Mouse (Mus musculus): ENCODE data around the gene Ptprcap. TPM values are rescaled to one million over a fixed set of nuclear protein-coding genes. Genes with fewer than 3 reads are reported as not detected.

Ptprcap gene
- total and polyA plus RNA-seq, 3 experiments = 67.9 to 75.7 TPM; not detected in 1

- H3K79me2 ChIP-seq (ENCODE audit: control insufficient read depth, insufficient read depth, low read length, poor library complexity) = peaks cover 4% of the 10 kb centered on the region
- H3K4me1 ChIP-seq (ENCODE audit: control insufficient read depth in 1 of 2, insufficient read depth in 2 of 2, low read length in 2 of 2) = peaks cover 21 to 36% of the 10 kb centered on the region in 2 experiments
- H3K9ac ChIP-seq (ENCODE audit: control insufficient read depth, low read depth, low read length, poor library complexity, severe bottlenecking) = no peak overlapping the region
- DNase-seq (ENCODE audit: low read depth, low spot score) = no peak
- TF ChIP-seq TCF12 (IDR thresholded peaks at IDR 0.05; ENCODE audit: low read depth, low read length) (no peak), EP300 (IDR thresholded peaks at IDR 0.05; ENCODE audit: low read depth in 1 of 2, low read length in 2 of 2) (no peak), MAZ (IDR thresholded peaks at IDR 0.05; ENCODE audit: low read depth, low read length) (no peak), USF2 (IDR thresholded peaks at IDR 0.05; ENCODE audit: borderline replicate concordance in 1 of 2, insufficient read depth in 1 of 2, low read depth in 1 of 2, low read length in 2 of 2) (no peak), NELFE (IDR thresholded peaks at IDR 0.05; ENCODE audit: low read depth, low read length) (no peak), RCOR1 (IDR thresholded peaks at IDR 0.05; ENCODE audit: low read depth, low read length) (no peak), CTCF (IDR thresholded peaks at IDR 0.05 in 2 of 3, conservative IDR thresholded peaks at IDR 0.05 in 1 of 3; ENCODE audit: control insufficient read depth in 1 of 3, insufficient read depth in 1 of 3, low read depth in 2 of 3, low read length in 3 of 3, poor library complexity in 1 of 3, severe bottlenecking in 1 of 3) (no peak), BHLHE40 (IDR thresholded peaks at IDR 0.05; ENCODE audit: borderline replicate concordance, low read depth, low read length) (no peak), USF1 (IDR thresholded peaks at IDR 0.05; ENCODE audit: low read depth, low read length) (no peak), POLR2AphosphoS5 (IDR thresholded peaks at IDR 0.05; ENCODE audit: borderline replicate concordance, low read depth, low read length) (no peak), ELF1 (IDR thresholded peaks at IDR 0.05; ENCODE audit: low read depth, low read length) (no peak), MAX (IDR thresholded peaks at IDR 0.05; ENCODE audit: low read length) (no peak), TBP (IDR thresholded peaks at IDR 0.05; ENCODE audit: low read depth, low read length) (no peak), ZMIZ1 (IDR thresholded peaks at IDR 0.05; ENCODE audit: low read depth, low read length) (no peak), GABPA (IDR thresholded peaks at IDR 0.05; ENCODE audit: low read depth, low read length) (no peak), ZC3H11A (IDR thresholded peaks at IDR 0.05; ENCODE audit: low read depth, low read length) (no peak), MEF2A (IDR thresholded peaks at IDR 0.05; ENCODE audit: extremely low read depth, insufficient replicate concordance, low read depth, low read length, poor library complexity, severe bottlenecking) (no peak)
- no peak overlapping the region for H3K27ac ChIP-seq (ENCODE audit: control insufficient read depth, low read depth, low read length)
- no peak overlapping the region for H3K4me3 ChIP-seq (ENCODE audit: control insufficient read depth in 1 of 2, insufficient read depth in 1 of 2, low read depth in 2 of 2, low read length in 2 of 2)
- no peaks in the 10 kb centered on the region for H3K27me3 ChIP-seq (ENCODE audit: control insufficient read depth in 1 of 2, insufficient read depth in 2 of 2, low read length in 2 of 2)
- H3K9me3 ChIP-seq (replicated peaks; ENCODE audit: insufficient read depth, low read length) = no peaks in the 10 kb centered on the region
- H3K36me3 ChIP-seq (ENCODE audit: control insufficient read depth in 1 of 2, insufficient read depth in 2 of 2, low read length in 2 of 2) = peaks cover 2 to 31% of the 10 kb centered on the region in 2 experiments; a peak in 3 of 4 replicates
Measured at GRCm38 (mm10) chr19:4117006-4117405, 36.4 kb upstream of the Ptprcap start.

- Histone ChIP-seq H3K79me2 (ENCODE audit: control insufficient read depth, insufficient read depth, low read length, poor library complexity) (peaks cover 4% of the 10 kb centered on the region), H3K4me1 (ENCODE audit: control insufficient read depth in 1 of 2, insufficient read depth in 2 of 2, low read length in 2 of 2) (peaks cover 21 to 28% of the 10 kb centered on the region in 2 experiments), H3K27me3 (ENCODE audit: control insufficient read depth in 1 of 2, insufficient read depth in 2 of 2, low read length in 2 of 2) (no peaks in the 10 kb centered on the region), H3K4me3 (ENCODE audit: control insufficient read depth in 1 of 2, insufficient read depth in 1 of 2, low read depth in 2 of 2, low read length in 2 of 2) (no peak overlapping the region), H3K27ac (ENCODE audit: control insufficient read depth, low read depth, low read length) (no peak overlapping the region), H3K36me3 (ENCODE audit: control insufficient read depth in 1 of 2, insufficient read depth in 2 of 2, low read length in 2 of 2) (peaks cover 2 to 31% of the 10 kb centered on the region in 2 experiments; a peak in 3 of 4 replicates), H3K9ac (ENCODE audit: control insufficient read depth, low read depth, low read length, poor library complexity, severe bottlenecking) (no peak overlapping the region), H3K9me3 (replicated peaks; ENCODE audit: insufficient read depth, low read length) (no peaks in the 10 kb centered on the region)
- TF ChIP-seq MYB (IDR thresholded peaks at IDR 0.05; ENCODE audit: low read depth, low read length) (no peak), USF2 (IDR thresholded peaks at IDR 0.05; ENCODE audit: borderline replicate concordance in 1 of 2, insufficient read depth in 1 of 2, low read depth in 1 of 2, low read length in 2 of 2) (no peak), ZNF384 (IDR thresholded peaks at IDR 0.05; ENCODE audit: low read depth, low read length) (0 out of 2 replicates have a peak, but pooled peaks have one; percentile 21)
- no peak for DNase-seq (ENCODE audit: low read depth, low spot score)
Measured at GRCm38 (mm10) chr19:4118350-4118749, 35.1 kb upstream of the Ptprcap start.

Measured in MEL (cell line).